In the genomic region with DNA sequence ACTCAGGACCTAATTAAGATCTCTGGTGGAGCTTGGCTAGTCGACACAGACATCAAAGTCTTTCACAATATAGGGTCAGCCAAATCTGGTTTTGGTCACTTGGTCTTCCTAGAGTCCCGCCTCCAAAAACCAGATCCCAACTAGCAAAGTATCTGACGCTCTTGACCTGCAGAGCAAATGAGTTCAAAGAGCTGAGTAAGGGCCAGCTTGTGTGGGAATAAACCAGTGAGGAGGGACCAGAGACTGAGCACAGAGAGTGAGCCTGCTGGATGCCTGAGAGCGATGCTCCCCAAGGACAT, we compare ENCODE assay signal across 9 mouse cellular contexts. TPM values are rescaled to one million over a fixed set of nuclear protein-coding genes. Genes with fewer than 3 reads are reported as not detected.
DNase-seq lines count a peak whose midpoint lies in the region; ATAC-seq and TF ChIP-seq lines count a peak whose summit lies in the region.
"Had no signal": no experiment of that assay in that cellular context is flagged by ENCODE, and none has a peak within 500 bp of the region (broad histone marks: within the 10 kb centered on the region; RNA-seq: fewer than 3 reads in every experiment).

No protein-coding gene starts in this region.

- DNase-seq in lung, embryonic 14.5 days: no peak
- no peak for DNase-seq in lung, postnatal 4 days
- no peak for DNase-seq in limb, embryonic 11.5 days (ENCODE audit: low spot score)
- DNase-seq in right cerebral cortex, postnatal 4 days: no peak

- no peak overlapping the region for H3K27ac ChIP-seq in lung, embryonic 14.5 days (ENCODE audit: low read depth)
- peak overlapping the region; percentile 86; the same call in 1 of the 2 replicates for H3K27ac ChIP-seq in forebrain, embryonic 15.5 days (replicated peaks)
- H3K27ac ChIP-seq in limb, embryonic 11.5 days (replicated peaks; ENCODE audit: low read depth, low read length): no peak overlapping the region
- 0 out of 2 replicates have a peak overlapping the region, but pooled peaks have one; percentile 3 for H3K27ac ChIP-seq in olfactory bulb, adult 2 months (ENCODE audit: insufficient read depth, low read depth, low read length)
- H3K27ac ChIP-seq: macrophage had no signal

- no peak for TF ChIP-seq CTCF in lung, embryonic 14.5 days (IDR thresholded peaks at IDR 0.05; ENCODE audit: low read depth)
- no peak for TF ChIP-seq CTCF in olfactory bulb, adult 2 months (IDR thresholded peaks at IDR 0.05; ENCODE audit: insufficient read depth, low read depth, low read length)

- H3K4me2 ChIP-seq in lung, embryonic 14.5 days: 0 out of 2 replicates have a peak overlapping the region, but pooled peaks have one; percentile 67
- peak overlapping the region; percentile 59 for H3K4me2 ChIP-seq in forebrain, embryonic 15.5 days (replicated peaks)
- H3K4me2 ChIP-seq in limb, embryonic 11.5 days (ENCODE audit: low read depth, severe bottlenecking): peak overlapping the region; percentile 98

- no peak overlapping the region for H3K9ac ChIP-seq in lung, embryonic 14.5 days
- peak overlapping the region; percentile 71; the same call in 1 of the 2 replicates for H3K9ac ChIP-seq in forebrain, embryonic 15.5 days (replicated peaks)
- H3K9ac ChIP-seq in limb, embryonic 11.5 days (ENCODE audit: low read length): no peak overlapping the region

- H3K36me3 ChIP-seq in lung, embryonic 14.5 days (ENCODE audit: insufficient read depth): no peaks in the 10 kb centered on the region
- no peaks in the 10 kb centered on the region for H3K36me3 ChIP-seq in forebrain, embryonic 15.5 days
- no peaks in the 10 kb centered on the region for H3K36me3 ChIP-seq in limb, embryonic 11.5 days (ENCODE audit: control insufficient read depth, insufficient read depth, low read length)

- no peak for TF ChIP-seq POLR2A in olfactory bulb, adult 2 months (IDR thresholded peaks at IDR 0.05; ENCODE audit: insufficient read depth, low read depth, low read length)

- H3K4me3 ChIP-seq in lung, embryonic 14.5 days (ENCODE audit: low read depth, low read length): 0 out of 2 replicates have a peak overlapping the region, but pooled peaks have one; percentile 46
- H3K4me3 ChIP-seq in forebrain, embryonic 15.5 days: peak overlapping the region; percentile 61; the same call in 1 of the 2 replicates
- peak overlapping the region; percentile 44; the same call in 1 of the 2 replicates for H3K4me3 ChIP-seq in limb, embryonic 11.5 days (ENCODE audit: low read depth, low read length)
- peak overlapping the region; percentile 76 for H3K4me3 ChIP-seq in olfactory bulb, adult 2 months (ENCODE audit: insufficient read depth, low read depth, low read length)

- 0 out of 2 replicates have a peak, but pooled peaks have one; percentile 29 for ATAC-seq in lung, embryonic 14.5 days (ENCODE audit: insufficient read depth)
- no peak for ATAC-seq in forebrain, embryonic 15.5 days (replicated peaks)
- ATAC-seq in limb, embryonic 11.5 days (ENCODE audit: insufficient number of reproducible peaks, low FRiP score, low TSS enrichment, low read depth): no peak
- no peak for ATAC-seq in cerebellum, adult (ENCODE audit: insufficient number of reproducible peaks, low FRiP score, low TSS enrichment)

- peaks cover 18% of the 10 kb centered on the region for H3K27me3 ChIP-seq in lung, embryonic 14.5 days (ENCODE audit: insufficient read depth, low read length)
- H3K27me3 ChIP-seq in forebrain, embryonic 15.5 days: no peaks in the 10 kb centered on the region
- peaks cover 24% of the 10 kb centered on the region for H3K27me3 ChIP-seq in limb, embryonic 11.5 days (ENCODE audit: control insufficient read depth, insufficient read depth, low read length)
- H3K27me3 ChIP-seq: Patski had no signal

- H3K9me3 ChIP-seq in lung, embryonic 14.5 days (ENCODE audit: low read depth, low read length): no peaks in the 10 kb centered on the region
- H3K9me3 ChIP-seq in forebrain, embryonic 15.5 days: no peaks in the 10 kb centered on the region
- H3K9me3 ChIP-seq in limb, embryonic 11.5 days (ENCODE audit: control insufficient read depth, low read length): no peaks in the 10 kb centered on the region; the same call in 1 of the 2 replicates

- H3K4me1 ChIP-seq in lung, embryonic 14.5 days (ENCODE audit: insufficient read depth): no peaks in the 10 kb centered on the region
- H3K4me1 ChIP-seq in forebrain, embryonic 15.5 days: peaks cover 52% of the 10 kb centered on the region
- peaks cover 11% of the 10 kb centered on the region for H3K4me1 ChIP-seq in limb, embryonic 11.5 days (ENCODE audit: control insufficient read depth, insufficient read depth, low read length)
- H3K4me1 ChIP-seq in olfactory bulb, adult 2 months (ENCODE audit: control insufficient read depth, insufficient read depth, low read length): peaks cover 41% of the 10 kb centered on the region

- 29% methylated on average over 4 of the region's 4 CpGs for WGBS in lung, embryonic 14.5 days
- WGBS in forebrain, embryonic 15.5 days: 36% methylated on average over 4 of the region's 4 CpGs
- 20% methylated on average over 4 of the region's 4 CpGs for WGBS in limb, embryonic 11.5 days
- WGBS in olfactory bulb, adult 2 months: 40% methylated on average over 4 of the region's 4 CpGs

RNA-seq across cellular contexts. Expression of gene Smarcd3, which starts 0.6 kb away (rescaled TPM):
- polyA plus RNA-seq in lung, embryonic 14.5 days (2014; fragmentation: Nextera tagmentation; extraction: Ambion mirVana): 37.2 and 39.1 TPM in 2 replicates
- polyA plus RNA-seq in forebrain, embryonic 15.5 days (2015; fragmentation: Nextera tagmentation; extraction: Ambion mirVana): 171 and 176 TPM in 2 replicates
- polyA plus RNA-seq in limb, embryonic 11.5 days (2014; fragmentation: Nextera tagmentation; extraction: Ambion mirVana): 44.2 and 44.7 TPM in 2 replicates
- polyA plus RNA-seq in olfactory bulb, adult 2 months (2012; ENCODE audit: insufficient read depth, insufficient read length, low replicate concordance, missing spikeins): not detected in 2 replicates

RNA-seq across cellular contexts. Expression of gene Chpf2, which starts 38.2 kb away (rescaled TPM):
- 12.2 and 14.2 TPM in 2 replicates for polyA plus RNA-seq in lung, embryonic 14.5 days (2014; fragmentation: Nextera tagmentation; extraction: Ambion mirVana)
- 19.7 and 21.1 TPM in 2 replicates for polyA plus RNA-seq in forebrain, embryonic 15.5 days (2015; fragmentation: Nextera tagmentation; extraction: Ambion mirVana)
- 8.1 and 9.0 TPM in 2 replicates for polyA plus RNA-seq in limb, embryonic 11.5 days (2014; fragmentation: Nextera tagmentation; extraction: Ambion mirVana)
- polyA plus RNA-seq in olfactory bulb, adult 2 months (2012; ENCODE audit: insufficient read depth, insufficient read length, low replicate concordance, missing spikeins): not detected in 2 replicates

RNA-seq across cellular contexts. Expression of gene Abcf2, which starts 47.5 kb away (rescaled TPM):
- 119 and 120 TPM in 2 replicates for polyA plus RNA-seq in lung, embryonic 14.5 days (2014; fragmentation: Nextera tagmentation; extraction: Ambion mirVana)
- 101 and 106 TPM in 2 replicates for polyA plus RNA-seq in forebrain, embryonic 15.5 days (2015; fragmentation: Nextera tagmentation; extraction: Ambion mirVana)
- 149 and 155 TPM in 2 replicates for polyA plus RNA-seq in limb, embryonic 11.5 days (2014; fragmentation: Nextera tagmentation; extraction: Ambion mirVana)
- polyA plus RNA-seq in olfactory bulb, adult 2 months (2012; ENCODE audit: insufficient read depth, insufficient read length, low replicate concordance, missing spikeins): not detected in 2 replicates

Comparison
In these comparisons a context has a peak if more than half of its experiments do, and no peak if none do; other contexts are left out.
1. H3K27ac ChIP-seq: peak in forebrain, embryonic 15.5 days (single experiment) and olfactory bulb, adult 2 months (single experiment); none in lung, embryonic 14.5 days (single experiment) and limb, embryonic 11.5 days (single experiment).
2. Peak in every context shown above with its lines, with median percentiles within 50 percentile points of each other: H3K4me2 ChIP-seq and H3K4me3 ChIP-seq.